Mouse (Mus musculus): ENCODE measurements around the gene Cdkn2d.
A peak's percentile ranks its signal among the peaks of the same experiment; 100 is the strongest.

DNA sequence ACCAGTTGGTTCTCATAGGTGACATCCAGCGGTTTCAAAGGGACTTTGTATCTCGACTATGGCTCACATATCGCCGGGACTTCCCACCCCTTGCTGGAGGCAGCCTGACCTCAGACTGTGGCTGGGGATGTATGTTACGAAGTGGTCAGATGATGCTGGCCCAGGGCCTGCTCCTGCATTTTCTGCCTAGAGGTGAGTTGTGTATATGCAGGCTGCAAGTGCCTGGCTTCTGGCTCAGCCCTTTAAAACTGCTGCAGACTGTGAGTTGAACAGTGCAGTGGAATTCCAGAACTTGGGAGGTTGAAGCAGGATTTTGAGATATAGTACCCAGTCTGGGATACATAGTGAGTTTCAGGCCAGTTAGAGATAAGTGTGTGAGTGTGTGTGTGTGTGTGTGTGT is 24.3 kb downstream of the Cdkn2d start:
- TF ChIP-seq CTCF (IDR thresholded peaks at IDR 0.05; ENCODE audit: low read depth) (peak; percentile 24; the same call in 1 of the 2 replicates), EP300 (IDR thresholded peaks at IDR 0.05; ENCODE audit: low read depth) (no peak)

Data from liver, embryonic 14.5 days (tissue).